Mouse (Mus musculus): ENCODE measurements around the gene Cgrrf1.
"Not testable (repeated sequence)": the region's sequence is repeated elsewhere in the genome, so short reads cannot be mapped to it uniquely, and the experiment has no call there.

The Cgrrf1 gene

GRCm38 (mm10) chr14:46831837-46832333 is at the start of gene Cgrrf1:
Gene Cgrrf1, plus strand, starts transcription at chr14:46832125.
- DNase-seq (ENCODE audit: low spot score in 2 of 2) = peak; percentile 93 to 94

DNA sequence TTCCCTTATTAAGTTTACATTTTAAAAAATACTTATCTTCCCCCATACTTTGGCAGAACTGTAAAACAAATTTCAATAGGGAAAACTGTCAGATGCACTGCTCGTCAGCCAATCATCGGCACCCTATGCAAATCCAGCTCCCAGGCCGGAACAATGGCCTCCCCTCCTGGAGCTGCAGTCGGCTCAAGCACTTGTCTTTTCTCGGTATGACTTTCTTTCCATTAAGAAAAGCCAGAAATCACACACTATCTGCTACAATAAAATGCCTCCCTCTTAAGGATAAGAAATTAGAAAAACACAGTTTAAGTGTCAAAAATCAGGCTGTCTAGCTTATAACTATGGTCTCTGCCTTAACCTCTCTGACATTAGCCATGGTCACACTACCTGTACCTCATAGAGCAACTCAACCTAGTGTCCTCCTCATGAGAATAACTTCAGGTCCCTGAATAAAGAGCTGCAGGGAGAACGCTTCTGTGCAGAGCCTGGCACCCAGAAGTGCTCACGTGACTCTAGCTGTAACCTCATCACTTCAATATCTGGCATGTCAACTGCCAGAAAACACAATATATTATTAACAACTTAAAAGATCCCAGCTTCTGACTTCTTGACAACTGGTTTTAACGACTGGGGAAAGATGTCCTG is 49.6 kb upstream of the Cgrrf1 start:
- no peak for DNase-seq (ENCODE audit: low spot score in 2 of 2)

- no peak for DNase-seq (ENCODE audit: low spot score in 2 of 2)
These were observed 48.5 kb upstream of the Cgrrf1 start for GRCm38 (mm10) chr14:46783327-46783926.

DNA sequence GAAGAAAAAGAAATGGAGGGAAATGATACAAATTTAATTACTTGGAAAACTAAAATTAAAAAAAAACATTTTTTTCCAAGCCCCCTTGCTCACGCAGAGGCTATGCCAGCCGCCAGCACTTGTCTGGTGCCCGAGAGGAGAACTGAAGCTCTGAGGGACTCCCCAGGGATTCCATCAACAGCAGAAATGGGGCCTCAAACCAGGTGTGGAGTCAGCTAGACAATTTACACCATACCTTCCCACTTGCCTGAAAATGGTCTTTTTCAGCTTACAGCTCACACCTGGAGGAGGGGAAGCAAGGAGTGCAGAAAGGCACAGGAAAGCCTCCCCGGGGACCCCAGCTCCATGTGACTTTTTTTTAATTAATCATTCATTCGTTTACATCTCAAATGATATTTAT is 46.7 kb upstream of the Cgrrf1 start:
- DNase-seq (ENCODE audit: low spot score in 2 of 2) = no peak

- no peak for DNase-seq (ENCODE audit: low spot score in 2 of 2)
These were observed 44.5 kb upstream of the Cgrrf1 start for GRCm38 (mm10) chr14:46787454-46787786.

- DNase-seq (ENCODE audit: low spot score in 2 of 2) = peak; percentile 91 to 94
These were observed 44.0 kb upstream of the Cgrrf1 start, which contains the start of gene Cnih1 for GRCm38 (mm10) chr14:46787787-46788504. Gene Cnih1, minus strand, starts transcription at chr14:46788411.

- peak in 1 of 2 experiments; percentile 17 for DNase-seq (ENCODE audit: low spot score in 2 of 2)
These were observed 43.4 kb upstream of the Cgrrf1 start for GRCm38 (mm10) chr14:46788505-46788901.

DNA sequence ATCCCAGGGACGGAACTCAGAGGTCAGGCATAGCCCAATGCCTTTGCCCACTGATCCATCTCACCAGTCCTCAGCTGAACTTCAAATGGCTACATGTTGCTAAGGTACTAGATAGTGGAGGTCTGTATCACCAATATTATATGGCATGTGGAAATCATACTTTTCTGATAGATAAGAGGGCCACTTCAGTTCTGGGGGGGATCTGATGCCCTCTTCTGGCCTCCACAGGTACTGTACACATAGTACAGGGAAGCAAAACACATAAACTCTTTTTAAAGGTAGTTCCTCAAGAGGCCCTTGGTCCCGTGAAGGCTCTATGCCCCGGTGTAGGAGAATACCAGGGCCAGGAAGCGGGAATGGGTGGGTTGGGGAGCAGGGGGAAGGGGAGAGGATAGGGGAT is 41.6 kb upstream of the Cgrrf1 start:
- peak in 1 of 2 experiments; percentile 24 for DNase-seq (ENCODE audit: low spot score in 2 of 2)

- peak in 1 of 2 experiments; percentile 3 for DNase-seq (ENCODE audit: low spot score in 2 of 2)
These were observed 41.2 kb upstream of the Cgrrf1 start for GRCm38 (mm10) chr14:46790723-46791122.

GRCm38 (mm10) chr14:46794157-46794556 is 37.8 kb upstream of the Cgrrf1 start:
- no peak for DNase-seq (ENCODE audit: low spot score in 2 of 2)

DNA sequence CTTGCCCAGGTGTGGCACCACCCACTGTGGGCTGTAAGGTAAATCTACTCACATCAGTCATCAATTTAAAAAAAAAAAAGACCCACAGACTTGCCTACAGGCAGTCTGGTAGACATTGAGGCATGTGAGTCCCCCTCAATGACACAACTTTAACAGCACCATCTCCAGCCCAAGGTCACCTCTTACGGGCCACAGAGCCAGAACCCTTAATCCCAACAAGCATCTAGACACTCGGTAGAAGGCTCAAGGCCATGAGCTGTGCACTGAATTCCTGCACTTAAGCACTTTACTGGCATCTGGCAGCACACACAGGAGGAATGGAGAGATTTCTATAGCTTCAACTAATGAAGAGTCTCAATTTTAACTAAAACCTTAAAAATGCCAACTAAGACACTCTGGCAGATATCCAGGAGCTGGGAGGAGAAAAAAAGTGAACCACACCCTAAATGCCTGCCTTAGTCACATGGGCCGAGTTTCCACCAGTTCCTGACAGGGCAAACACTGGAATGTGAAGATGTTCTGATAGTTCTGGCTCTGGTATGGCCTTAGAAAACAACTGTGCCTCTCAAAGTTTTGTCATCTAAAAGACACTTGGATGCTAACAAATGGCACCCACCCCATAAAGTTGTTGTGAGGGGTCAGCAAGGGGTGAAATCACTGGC is 31.1 kb upstream of the Cgrrf1 start:
- DNase-seq (ENCODE audit: low spot score in 2 of 2) = no peak

DNA sequence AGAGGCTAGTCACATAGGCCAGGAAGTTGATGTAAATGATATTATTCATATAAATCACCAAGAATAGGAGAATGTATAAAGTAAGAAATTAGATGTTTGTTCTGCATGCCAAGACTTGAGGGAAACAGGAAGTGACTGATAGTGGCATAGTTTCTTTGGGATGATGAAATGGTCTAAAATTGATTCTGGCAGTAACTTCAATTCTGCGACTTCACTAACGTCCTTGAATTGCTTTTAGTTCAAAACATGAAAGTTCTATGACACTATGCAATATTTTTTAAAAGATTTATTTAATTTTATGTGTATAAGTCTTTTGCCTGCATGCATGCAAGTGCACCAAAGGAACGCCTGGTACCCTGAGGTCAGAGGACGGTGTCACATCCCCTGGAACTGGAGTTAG is 28.7 kb upstream of the Cgrrf1 start:
- no peak for DNase-seq (ENCODE audit: low spot score in 2 of 2)

- DNase-seq (ENCODE audit: low spot score in 2 of 2) = no peak
These were observed 28.1 kb upstream of the Cgrrf1 start for GRCm38 (mm10) chr14:46803791-46804190.

- DNase-seq (ENCODE audit: low spot score in 2 of 2) = no peak
These were observed 25.7 kb upstream of the Cgrrf1 start for GRCm38 (mm10) chr14:46806186-46806585.

DNA sequence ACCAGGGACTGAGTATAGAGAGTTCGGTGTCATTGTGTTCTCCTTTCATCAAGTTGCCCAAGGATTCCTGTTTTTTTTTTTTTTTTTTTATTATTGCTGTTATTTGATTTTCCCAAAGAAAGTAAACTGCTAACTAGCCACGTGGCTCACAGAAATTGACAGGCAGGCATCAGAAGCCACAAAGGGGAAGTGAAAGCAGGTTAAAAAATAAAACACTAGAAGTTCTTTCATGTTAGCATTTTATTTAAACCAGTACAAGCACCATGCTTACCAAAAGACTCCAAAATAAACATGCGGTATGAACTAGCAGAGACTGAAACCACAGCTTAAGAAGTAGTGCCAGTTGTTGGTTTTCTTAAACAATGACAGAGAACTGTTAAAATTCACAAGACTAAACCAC is 24.0 kb upstream of the Cgrrf1 start:
- DNase-seq (ENCODE audit: low spot score in 2 of 2) = no peak

DNA sequence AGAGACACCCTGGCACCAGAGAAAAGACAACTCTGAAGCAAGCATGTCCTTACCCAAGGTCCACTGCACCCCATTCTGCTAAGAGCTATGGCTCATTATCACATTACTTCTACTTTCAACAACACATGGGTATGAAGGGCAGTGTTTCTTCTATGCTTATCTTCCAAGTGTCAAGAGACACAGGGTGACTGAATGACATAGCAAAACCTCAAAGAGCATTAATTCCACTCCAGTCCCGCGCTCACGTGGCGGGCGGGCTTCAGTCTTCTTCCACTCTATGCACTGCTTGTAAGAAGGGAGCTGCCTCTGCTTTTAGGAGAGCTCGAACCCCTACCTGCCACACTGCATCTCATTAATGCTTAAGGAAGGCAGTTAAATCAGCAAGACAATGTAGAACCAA is 16.3 kb upstream of the Cgrrf1 start:
- DNase-seq (ENCODE audit: low spot score in 2 of 2) = no peak

GRCm38 (mm10) chr14:46816916-46817622 is 14.9 kb upstream of the Cgrrf1 start:
- no peak for DNase-seq (ENCODE audit: low spot score in 2 of 2)

- DNase-seq (ENCODE audit: low spot score in 2 of 2) = no peak
These were observed 13.2 kb upstream of the Cgrrf1 start for GRCm38 (mm10) chr14:46818743-46819142.

- not testable (repeated sequence) for DNase-seq (ENCODE audit: low spot score in 2 of 2)
These were observed 12.0 kb upstream of the Cgrrf1 start for GRCm38 (mm10) chr14:46819961-46820360.

GRCm38 (mm10) chr14:46821271-46821872 is 10.6 kb upstream of the Cgrrf1 start:
- DNase-seq (ENCODE audit: low spot score in 2 of 2) = no peak
